Mouse (Mus musculus): ENCODE measurements around the gene Ppp2ca. TPM values are rescaled to one million over a fixed set of nuclear protein-coding genes. Genes with fewer than 3 reads are reported as not detected.
A peak's percentile ranks its signal among the peaks of the same experiment; 100 is the strongest.

Gene Ppp2ca
- polyA plus RNA-seq, 1 experiment from 2014 or later: 77.1 TPM

Small RNA genes lying within 50 kb of the gene (microRNA-seq; reads per million reads assigned to microRNA genes)
- gene Gm24157 (ENCODE audit: borderline number of aligned reads) (1.4 reads per million, percentile 18 among the genes with 10 or more reads in this experiment), gene Mir3061 (ENCODE audit: borderline number of aligned reads) (19.1 reads per million, percentile 50 among the genes with 10 or more reads in this experiment)

Other genes with a start within 250 kb of the Ppp2ca start
- 0.21 and 0.46 TPM in 2 replicates for gene Jade2, start 241.0 kb upstream of the Ppp2ca start, polyA plus RNA-seq (2014; fragmentation: Nextera tagmentation; extraction: Ambion mirVana)
- 78.3 and 82.1 TPM in 2 replicates for gene Cdkn2aipnl, start 131.0 kb upstream of the Ppp2ca start, polyA plus RNA-seq (2014; fragmentation: Nextera tagmentation; extraction: Ambion mirVana)
- gene Ube2b, start 97.9 kb upstream of the Ppp2ca start, polyA plus RNA-seq (2014; fragmentation: Nextera tagmentation; extraction: Ambion mirVana): 163 and 172 TPM in 2 replicates
- 9.1 and 9.9 TPM in 2 replicates for gene Cdkl3, start 94.5 kb upstream of the Ppp2ca start, polyA plus RNA-seq (2014; fragmentation: Nextera tagmentation; extraction: Ambion mirVana)
- gene Olfr1373, start 46.8 kb downstream of the Ppp2ca start, polyA plus RNA-seq (2014; fragmentation: Nextera tagmentation; extraction: Ambion mirVana): not detected in 2 replicates
- gene Olfr1371, start 115.3 kb downstream of the Ppp2ca start, polyA plus RNA-seq (2014; fragmentation: Nextera tagmentation; extraction: Ambion mirVana): not detected in 2 replicates
- gene Skp1a, start 133.3 kb downstream of the Ppp2ca start, polyA plus RNA-seq (2014; fragmentation: Nextera tagmentation; extraction: Ambion mirVana): 506 and 537 TPM in 2 replicates
- gene Tcf7, start 184.3 kb downstream of the Ppp2ca start, polyA plus RNA-seq (2014; fragmentation: Nextera tagmentation; extraction: Ambion mirVana): 5.3 and 5.5 TPM in 2 replicates